Mouse (Mus musculus): ENCODE data around the gene Arl3.
A peak's percentile ranks its signal among the peaks of the same experiment; 100 is the strongest.

Gene Arl3

GRCm38 (mm10) chr19:46499836-46500580, 73.0 kb downstream of the Arl3 start:
- DNase-seq (ENCODE audit: low spot score): peak; percentile 91

GRCm38 (mm10) chr19:46499539-46499835, 73.5 kb downstream of the Arl3 start:
- DNase-seq (ENCODE audit: low spot score): no peak

GRCm38 (mm10) chr19:46497230-46497629, 75.8 kb downstream of the Arl3 start:
- no peak for DNase-seq (ENCODE audit: low spot score)

GRCm38 (mm10) chr19:46495136-46495535, 77.9 kb downstream of the Arl3 start:
- DNase-seq (ENCODE audit: low spot score): no peak

GRCm38 (mm10) chr19:46490634-46491033, 82.4 kb downstream of the Arl3 start:
- no peak for DNase-seq (ENCODE audit: low spot score)

GRCm38 (mm10) chr19:46489448-46489847, 83.5 kb downstream of the Arl3 start:
- no peak for DNase-seq (ENCODE audit: low spot score)

GRCm38 (mm10) chr19:46486709-46487108, 86.3 kb downstream of the Arl3 start:
- DNase-seq (ENCODE audit: low spot score): no peak

- DNase-seq (ENCODE audit: low spot score): no peak
These were observed 87.2 kb downstream of the Arl3 start for GRCm38 (mm10) chr19:46485847-46486246.

- DNase-seq (ENCODE audit: low spot score): peak; percentile 54
These were observed 88.5 kb downstream of the Arl3 start for GRCm38 (mm10) chr19:46484518-46484917.

GRCm38 (mm10) chr19:46483701-46484328, 89.2 kb downstream of the Arl3 start:
- DNase-seq (ENCODE audit: low spot score): no peak

GRCm38 (mm10) chr19:46482896-46483516, 90.0 kb downstream of the Arl3 start:
- DNase-seq (ENCODE audit: low spot score): no peak

GRCm38 (mm10) chr19:46481756-46482155, 91.2 kb downstream of the Arl3 start:
- DNase-seq (ENCODE audit: low spot score): no peak

- DNase-seq (ENCODE audit: low spot score): no peak
These were observed 91.6 kb downstream of the Arl3 start for GRCm38 (mm10) chr19:46481352-46481751.
